Mouse (Mus musculus) G1E (cell line): ENCODE data around the gene Coq8a.

Experiments
- CTCF ChIP-seq: IDR thresholded peaks from 2 replicates; pipeline ENCODE4 v1.5.1; 2012; ENCODE audit warnings: low read depth, low read length, inconsistent platforms, mixed read lengths
- GATA1 ChIP-seq: IDR thresholded peaks from 2 replicates; pipeline ENCODE4 v1.6.1; 2012; ENCODE audit warnings: borderline replicate concordance, low read length, inconsistent platforms, mixed read lengths
- POLR2AphosphoS5 ChIP-seq: IDR thresholded peaks from 2 replicates; pipeline ENCODE4 v1.6.1; 2012; ENCODE audit warnings: low read depth, low read length, inconsistent platforms; ENCODE audit not compliant: insufficient replicate concordance

DNA sequence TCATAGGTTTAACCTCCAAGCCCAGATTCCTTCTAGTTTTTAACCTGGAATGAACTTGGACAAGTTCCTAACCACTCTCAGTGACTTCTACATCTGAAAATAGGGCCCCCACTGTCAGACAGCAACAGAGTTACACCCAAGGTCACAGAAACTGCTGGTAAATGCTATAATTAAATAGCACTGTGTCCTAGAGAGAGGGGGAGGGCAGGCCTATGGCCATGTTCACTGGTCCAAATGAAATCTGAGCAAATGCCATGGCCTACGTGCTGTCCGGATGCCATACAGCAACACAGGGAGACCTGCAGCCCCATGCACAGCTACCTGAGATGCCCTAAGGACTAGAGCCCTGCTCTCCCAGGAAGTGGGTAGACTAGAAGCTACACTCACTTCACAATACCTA is 19.6 kb downstream of the Coq8a start:
- TF ChIP-seq GATA1 (no peak), CTCF (no peak), POLR2AphosphoS5 (no peak)
